Mouse (Mus musculus) G1E (cell line): ENCODE results near the gene Bnip2. TPM values are rescaled to one million over a fixed set of nuclear protein-coding genes. Genes with fewer than 3 reads are reported as not detected.

Experiments used
- ATAC-seq: 2 replicates; pipeline ENCODE4 v1.8.0; 2016; ENCODE audit warnings: mild to moderate bottlenecking; ENCODE audit not compliant: insufficient number of reproducible peaks, poor library complexity, low FRiP score, severe bottlenecking; ENCODE audit errors: extremely low read depth
- DNase-seq: peaks from one replicate; pipeline ENCODE4 v3.0.0; 2012; ENCODE audit warnings: low spot score
- H3K27me3 ChIP-seq: 2 replicates; pipeline ENCODE4 v1.6.1; 2012; ENCODE audit warnings: mild to moderate bottlenecking, low read length, inconsistent platforms; ENCODE audit not compliant: insufficient read depth
- H3K36me3 ChIP-seq: replicated peaks from 2 replicates; pipeline ENCODE3; 2012; ENCODE audit warnings: mild to moderate bottlenecking, inconsistent platforms
- H3K4me1 ChIP-seq: 2 replicates; pipeline ENCODE4 v1.6.1; 2012; ENCODE audit warnings: low read depth, low read length, inconsistent platforms, mixed read lengths; ENCODE audit not compliant: insufficient read depth
- H3K4me3 ChIP-seq: 2 replicates; pipeline ENCODE4 v1.5.1; 2012; ENCODE audit warnings: low read depth, mild to moderate bottlenecking, inconsistent platforms, low read length, moderate library complexity, mixed read lengths
- H3K9me3 ChIP-seq: replicated peaks from 2 replicates; pipeline ENCODE4 v1.6.1; 2012; ENCODE audit warnings: inconsistent platforms
- CTCF ChIP-seq: IDR thresholded peaks from 2 replicates; pipeline ENCODE4 v1.5.1; 2012; ENCODE audit warnings: low read depth, low read length, inconsistent platforms, mixed read lengths
- GATA1 ChIP-seq: IDR thresholded peaks from 2 replicates; pipeline ENCODE4 v1.6.1; 2012; ENCODE audit warnings: borderline replicate concordance, low read length, inconsistent platforms, mixed read lengths
- GATA2 ChIP-seq: IDR thresholded peaks from 2 replicates; pipeline ENCODE4 v1.6.1; 2012; ENCODE audit warnings: low read depth, low read length, inconsistent platforms, borderline replicate concordance
- POLR2AphosphoS5 ChIP-seq: IDR thresholded peaks from 2 replicates; pipeline ENCODE4 v1.6.1; 2012; ENCODE audit warnings: low read depth, low read length, inconsistent platforms; ENCODE audit not compliant: insufficient replicate concordance
- TAL1 ChIP-seq: conservative IDR thresholded peaks from 2 replicates; pipeline ENCODE4 v1.6.1; 2012; ENCODE audit warnings: low read depth, low read length, inconsistent platforms, mixed read lengths
- polyA plus RNA-seq: library from polyadenylated mRNA; stranded (reverse); fragments of >175 nt; gene quantifications from 2 replicates; pipeline ENCODE4 v1.2.3, GENCODE M21; 2012
- total RNA-seq, 2 experiments: library from RNA; stranded (forward) in 1 of 2; stranded (reverse) in 1 of 2; fragments of 200-1000 nt in 1 of 2; fragments of >200 nt in 1 of 2; fragmentation: Nextera tagmentation in 1 of 2; gene quantifications; 2 replicates each; pipeline ENCODE4 v1.2.3; 2014 to 2017

Bnip2 gene
- total and polyA plus RNA-seq, 3 experiments, result 38.0 to 186 (median 106) TPM

GRCm38 (mm10) chr9:70033056-70033455 lies 43.8 kb downstream of the Bnip2 start:
- no peak for DNase-seq
- ATAC-seq, result no peak
- Histone ChIP-seq H3K4me1 (peaks cover 4% of the 10 kb centered on the region; the same call in 1 of the 2 replicates), H3K9me3 (no peaks in the 10 kb centered on the region), H3K4me3 (no peak overlapping the region), H3K36me3 (no peaks in the 10 kb centered on the region), H3K27me3 (peaks cover 53% of the 10 kb centered on the region)
- TF ChIP-seq GATA2 (no peak), POLR2AphosphoS5 (no peak), CTCF (no peak), TAL1 (no peak), GATA1 (no peak)

- Histone ChIP-seq H3K4me3 (no peak overlapping the region), H3K36me3 (no peaks in the 10 kb centered on the region), H3K4me1 (peaks cover 4% of the 10 kb centered on the region; the same call in 1 of the 2 replicates), H3K9me3 (no peaks in the 10 kb centered on the region), H3K27me3 (peaks cover 49% of the 10 kb centered on the region)
- no peak for TF ChIP-seq GATA2
- TF ChIP-seq GATA1, result no peak
- no peak for DNase-seq
- no peak for ATAC-seq
Observed at GRCm38 (mm10) chr9:70034702-70035101, 45.4 kb downstream of the Bnip2 start.

DNA sequence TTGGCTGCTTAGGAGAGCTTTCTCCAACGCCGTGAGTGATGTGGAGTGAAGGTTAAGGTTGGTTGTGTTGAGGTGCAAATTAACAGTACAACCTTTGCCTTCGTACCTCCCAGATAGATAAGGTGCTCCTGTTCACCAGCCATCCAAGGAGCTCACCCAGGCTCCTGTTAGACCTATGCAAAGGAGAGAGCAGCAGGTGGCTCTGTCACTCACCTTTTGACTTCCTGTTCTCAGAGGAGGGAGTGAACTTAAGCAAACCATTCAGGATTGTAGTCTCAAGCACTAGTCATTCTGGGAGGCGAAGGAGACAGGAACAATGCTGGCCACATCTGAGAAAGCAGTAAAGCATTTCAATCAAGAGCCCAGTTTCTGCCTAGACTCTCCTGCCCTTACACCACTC lies 47.4 kb downstream of the Bnip2 start:
- TF ChIP-seq CTCF (no peak), GATA2 (no peak), GATA1 (no peak), TAL1 (no peak), POLR2AphosphoS5 (no peak)
- Histone ChIP-seq H3K4me3 (no peak overlapping the region), H3K27me3 (peaks cover 37% of the 10 kb centered on the region), H3K9me3 (no peaks in the 10 kb centered on the region), H3K36me3 (no peaks in the 10 kb centered on the region), H3K4me1 (peaks cover 4% of the 10 kb centered on the region; the same call in 1 of the 2 replicates)
- DNase-seq, result no peak
- ATAC-seq, result no peak

DNA sequence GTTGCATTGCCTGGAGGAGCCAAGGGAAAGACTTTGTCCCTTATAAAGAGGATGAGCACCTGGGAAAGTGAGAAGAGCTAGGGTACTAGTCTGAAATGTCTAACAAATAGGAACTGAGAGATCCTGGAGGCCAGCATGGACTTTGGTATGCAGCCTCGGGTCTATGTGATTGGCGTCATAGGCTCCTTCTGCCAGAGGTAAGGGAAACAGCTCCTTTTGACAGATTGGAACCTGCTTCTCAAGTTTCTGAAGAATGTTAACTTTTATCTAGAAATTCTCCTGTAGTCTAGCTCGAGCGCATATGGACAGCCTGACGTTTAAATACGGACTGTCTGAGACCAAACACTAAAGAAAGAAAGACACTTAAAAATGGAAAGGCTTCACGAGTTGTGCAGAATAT lies 48.7 kb downstream of the Bnip2 start, which contains the start of gene Gcnt3:
Gene Gcnt3, minus strand, starts transcription at position 101 of the 400 bp plus-strand sequence.
- H3K4me3 ChIP-seq, result no peak within 1 kb of the TSS
- H3K36me3 ChIP-seq, result no peaks in the 10 kb centered on the region
- DNase-seq, result no peak
- TF ChIP-seq POLR2AphosphoS5 (no peak), GATA2 (no peak), TAL1 (no peak), GATA1 (no peak), CTCF (no peak)
- ATAC-seq, result no peak
- H3K4me1 ChIP-seq, result peaks cover 6% of the 10 kb centered on the region
- H3K9me3 ChIP-seq, result no peaks in the 10 kb centered on the region
- peaks cover 31% of the 10 kb centered on the region for H3K27me3 ChIP-seq

GRCm38 (mm10) chr9:70039597-70040385 lies 50.5 kb downstream of the Bnip2 start:
- Histone ChIP-seq H3K4me1 (peaks cover 15% of the 10 kb centered on the region), H3K4me3 (no peak overlapping the region), H3K36me3 (no peaks in the 10 kb centered on the region), H3K9me3 (no peaks in the 10 kb centered on the region), H3K27me3 (peaks cover 16% of the 10 kb centered on the region)
- TF ChIP-seq POLR2AphosphoS5, result no peak
- DNase-seq (no peak), ATAC-seq (no peak)

DNA sequence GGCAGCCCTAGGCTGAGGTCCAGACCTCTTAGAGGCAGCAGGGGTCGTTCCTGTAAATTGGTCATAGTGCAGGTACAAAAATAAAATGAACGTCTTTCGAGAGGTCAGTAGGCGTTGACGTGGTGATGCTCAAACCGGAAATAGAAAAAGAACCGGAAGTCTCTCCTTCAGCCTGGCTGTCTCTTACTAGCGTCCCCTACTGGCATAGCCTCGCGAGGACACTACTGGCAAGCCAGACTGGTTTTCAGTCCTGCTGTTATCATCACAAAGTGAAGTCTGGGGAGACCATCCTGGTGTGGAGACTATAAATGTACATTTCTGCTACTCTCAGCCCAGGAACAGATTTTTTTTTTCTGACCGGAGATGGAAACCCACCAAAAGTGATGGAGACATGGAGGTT lies 51.3 kb downstream of the Bnip2 start:
- TF ChIP-seq TAL1 (no peak), POLR2AphosphoS5 (no peak), GATA1 (no peak), CTCF (no peak), GATA2 (no peak)
- Histone ChIP-seq H3K9me3 (no peaks in the 10 kb centered on the region), H3K4me3 (no peak overlapping the region), H3K27me3 (peaks cover 8% of the 10 kb centered on the region), H3K36me3 (no peaks in the 10 kb centered on the region), H3K4me1 (peaks cover 19% of the 10 kb centered on the region)
- no peak for DNase-seq
- no peak for ATAC-seq

GRCm38 (mm10) chr9:70042137-70042536 lies 52.9 kb downstream of the Bnip2 start:
- Histone ChIP-seq H3K9me3 (no peaks in the 10 kb centered on the region), H3K27me3 (peaks cover 3% of the 10 kb centered on the region; the same call in 1 of the 2 replicates), H3K4me3 (no peak overlapping the region), H3K4me1 (peaks cover 33% of the 10 kb centered on the region), H3K36me3 (no peaks in the 10 kb centered on the region)
- TF ChIP-seq GATA1 (no peak), GATA2 (no peak), TAL1 (no peak), CTCF (no peak), POLR2AphosphoS5 (no peak)
- DNase-seq (no peak), ATAC-seq (no peak)
